Mouse (Mus musculus): ENCODE data around the gene Scyl3. TPM values are rescaled to one million over a fixed set of nuclear protein-coding genes. Genes with fewer than 3 reads are reported as not detected.

The Scyl3 gene
- polyA plus RNA-seq, 1 experiment, result 7.1 TPM

DNA sequence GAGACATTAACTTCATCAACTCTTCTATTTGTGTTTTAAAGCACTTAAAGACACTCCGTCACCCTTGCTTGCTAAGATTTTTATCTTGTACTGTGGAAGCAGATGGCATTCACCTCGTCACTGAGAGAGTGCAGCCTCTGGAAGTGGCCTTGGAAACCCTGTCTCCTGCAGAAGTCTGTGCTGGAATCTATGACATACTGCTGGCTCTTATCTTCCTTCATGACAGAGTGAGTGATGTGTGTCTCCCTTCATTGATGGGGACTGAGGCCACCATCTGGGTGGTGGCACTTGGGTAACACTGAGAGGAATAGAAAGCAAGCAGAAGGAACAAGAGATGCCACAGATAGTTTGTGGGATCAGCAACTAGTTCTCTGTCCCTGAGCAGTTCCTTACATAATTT, 5.7 kb downstream of the Scyl3 start:
- TF ChIP-seq CTCF (IDR thresholded peaks at IDR 0.05; ENCODE audit: insufficient read depth, low read length) (no peak), POLR2A (IDR thresholded peaks at IDR 0.05; ENCODE audit: borderline replicate concordance, extremely low read depth, low read depth, low read length) (no peak)
- Histone ChIP-seq H3K4me1 (ENCODE audit: control insufficient read depth, insufficient read depth, low read length) (peaks cover 5% of the 10 kb centered on the region; the same call in 1 of the 2 replicates), H3K4me3 (replicated peaks; ENCODE audit: extremely low read depth, low read depth, low read length) (no peak overlapping the region)
- 78% methylated on average over 2 of the region's 2 CpGs for WGBS
- no peak for DNase-seq

GRCm38 (mm10) chr1:163942056-163942455, 13.2 kb downstream of the Scyl3 start:
- Histone ChIP-seq H3K4me3 (replicated peaks; ENCODE audit: extremely low read depth, low read depth, low read length) (no peak overlapping the region), H3K4me1 (ENCODE audit: control insufficient read depth, insufficient read depth, low read length) (no peaks in the 10 kb centered on the region)
- TF ChIP-seq CTCF (IDR thresholded peaks at IDR 0.05; ENCODE audit: insufficient read depth, low read length) (no peak), POLR2A (IDR thresholded peaks at IDR 0.05; ENCODE audit: borderline replicate concordance, extremely low read depth, low read depth, low read length) (no peak)
- 64% methylated on average over 6 of the region's 6 CpGs for WGBS
- no peak for DNase-seq

- H3K4me1 ChIP-seq (ENCODE audit: control insufficient read depth, insufficient read depth, low read length), result no peaks in the 10 kb centered on the region
- no peak for DNase-seq
- no peak overlapping the region for H3K4me3 ChIP-seq (replicated peaks; ENCODE audit: extremely low read depth, low read depth, low read length)
- 77% methylated on average over 2 of the region's 2 CpGs for WGBS
- TF ChIP-seq POLR2A (IDR thresholded peaks at IDR 0.05; ENCODE audit: borderline replicate concordance, extremely low read depth, low read depth, low read length), result no peak
- TF ChIP-seq CTCF (IDR thresholded peaks at IDR 0.05; ENCODE audit: insufficient read depth, low read length), result no peak
Observed at GRCm38 (mm10) chr1:163953396-163953795, 24.5 kb downstream of the Scyl3 start.

DNA sequence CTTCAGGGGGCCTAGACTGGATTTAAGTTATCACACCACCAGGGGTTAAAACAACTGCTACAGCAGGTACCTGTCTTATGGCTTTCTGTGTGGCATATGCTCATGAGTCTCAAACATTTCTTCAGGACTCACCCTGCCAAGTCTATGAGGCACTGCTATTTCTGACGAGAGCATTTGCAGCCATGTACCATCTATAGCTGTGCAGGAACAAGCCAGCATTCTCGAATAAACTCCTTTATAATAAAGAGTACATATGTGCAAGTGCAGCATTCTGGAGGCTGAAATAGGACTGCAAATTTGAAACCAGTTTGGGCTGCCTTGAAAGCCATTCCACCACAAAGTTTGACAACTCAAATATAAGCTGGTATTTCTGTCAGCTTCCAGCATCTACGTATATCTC, 29.1 kb downstream of the Scyl3 start:
- 82% methylated on average over 3 of the region's 3 CpGs for WGBS
- no peak for DNase-seq
- TF ChIP-seq CTCF (IDR thresholded peaks at IDR 0.05; ENCODE audit: insufficient read depth, low read length), result no peak
- no peak for TF ChIP-seq POLR2A (IDR thresholded peaks at IDR 0.05; ENCODE audit: borderline replicate concordance, extremely low read depth, low read depth, low read length)
- H3K4me1 ChIP-seq (ENCODE audit: control insufficient read depth, insufficient read depth, low read length), result no peaks in the 10 kb centered on the region
- H3K4me3 ChIP-seq (replicated peaks; ENCODE audit: extremely low read depth, low read depth, low read length), result no peak overlapping the region

- TF ChIP-seq POLR2A (IDR thresholded peaks at IDR 0.05; ENCODE audit: borderline replicate concordance, extremely low read depth, low read depth, low read length), result no peak
- no peak for TF ChIP-seq CTCF (IDR thresholded peaks at IDR 0.05; ENCODE audit: insufficient read depth, low read length)
- no peak overlapping the region for H3K4me3 ChIP-seq (replicated peaks; ENCODE audit: extremely low read depth, low read depth, low read length)
- 81% methylated on average over 10 of the region's 10 CpGs for WGBS
- DNase-seq, result no peak
- H3K4me1 ChIP-seq (ENCODE audit: control insufficient read depth, insufficient read depth, low read length), result no peaks in the 10 kb centered on the region
Observed at GRCm38 (mm10) chr1:163964008-163964689, 35.2 kb downstream of the Scyl3 start.

DNA sequence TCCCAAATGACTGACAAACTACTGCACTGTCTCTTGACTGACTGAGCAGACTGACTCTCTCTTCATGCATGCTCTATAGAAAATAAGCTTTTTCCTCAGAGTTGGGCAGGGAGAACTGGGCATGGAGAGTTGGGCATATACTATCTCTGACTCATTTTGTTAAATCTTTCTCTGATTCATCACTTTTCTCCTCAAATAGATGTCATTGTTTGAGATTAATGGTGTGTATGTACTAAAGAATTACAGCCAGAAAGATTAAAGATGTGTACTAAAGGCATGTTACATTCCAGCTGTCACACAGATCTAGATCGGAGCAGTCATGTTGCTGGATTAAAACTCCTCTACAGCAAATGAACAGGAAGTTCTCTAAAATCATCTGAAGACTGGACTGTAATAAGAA, 45.6 kb downstream of the Scyl3 start:
- DNase-seq, result no peak
- H3K4me1 ChIP-seq (ENCODE audit: control insufficient read depth, insufficient read depth, low read length), result no peaks in the 10 kb centered on the region
- 63% methylated on average over 1 of the region's 1 CpGs for WGBS
- no peak overlapping the region for H3K4me3 ChIP-seq (replicated peaks; ENCODE audit: extremely low read depth, low read depth, low read length)
- TF ChIP-seq POLR2A (IDR thresholded peaks at IDR 0.05; ENCODE audit: borderline replicate concordance, extremely low read depth, low read depth, low read length) (no peak), CTCF (IDR thresholded peaks at IDR 0.05; ENCODE audit: insufficient read depth, low read length) (no peak)

GRCm38 (mm10) chr1:163975088-163975487, 46.2 kb downstream of the Scyl3 start:
- no peak overlapping the region for H3K4me3 ChIP-seq (replicated peaks; ENCODE audit: extremely low read depth, low read depth, low read length)
- no peak for DNase-seq
- no peaks in the 10 kb centered on the region for H3K4me1 ChIP-seq (ENCODE audit: control insufficient read depth, insufficient read depth, low read length)
- no peak for TF ChIP-seq POLR2A (IDR thresholded peaks at IDR 0.05; ENCODE audit: borderline replicate concordance, extremely low read depth, low read depth, low read length)
- TF ChIP-seq CTCF (IDR thresholded peaks at IDR 0.05; ENCODE audit: insufficient read depth, low read length), result no peak
- WGBS, result 92% methylated on average over 2 of the region's 2 CpGs

DNA sequence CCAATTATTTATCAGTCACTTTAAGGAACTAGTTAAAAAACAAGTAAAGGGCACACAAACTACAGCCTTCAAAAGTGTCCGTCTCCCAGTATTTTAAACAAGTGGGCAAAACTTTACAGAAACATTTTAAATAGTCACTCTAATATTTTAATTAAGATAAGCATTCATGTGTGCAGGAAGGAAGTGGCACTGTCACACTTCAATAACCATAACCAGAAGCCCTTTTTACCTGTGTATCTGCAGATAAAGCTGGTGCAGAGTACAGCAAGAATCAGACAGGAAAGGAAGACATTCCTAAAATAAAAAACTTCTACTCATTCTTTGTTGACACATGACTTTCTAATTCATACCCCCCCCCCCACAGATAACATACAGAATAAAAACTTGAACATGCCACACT, 47.6 kb downstream of the Scyl3 start:
- no peak for TF ChIP-seq POLR2A (IDR thresholded peaks at IDR 0.05; ENCODE audit: borderline replicate concordance, extremely low read depth, low read depth, low read length)
- TF ChIP-seq CTCF (IDR thresholded peaks at IDR 0.05; ENCODE audit: insufficient read depth, low read length), result no peak
- no peaks in the 10 kb centered on the region for H3K4me1 ChIP-seq (ENCODE audit: control insufficient read depth, insufficient read depth, low read length)
- WGBS, result 83% methylated on average over 1 of the region's 1 CpGs
- no peak overlapping the region for H3K4me3 ChIP-seq (replicated peaks; ENCODE audit: extremely low read depth, low read depth, low read length)
- no peak for DNase-seq

- 78% methylated on average over 4 of the region's 4 CpGs for WGBS
- H3K4me3 ChIP-seq (replicated peaks; ENCODE audit: extremely low read depth, low read depth, low read length), result no peak overlapping the region
- TF ChIP-seq CTCF (IDR thresholded peaks at IDR 0.05; ENCODE audit: insufficient read depth, low read length), result no peak
- no peak for TF ChIP-seq POLR2A (IDR thresholded peaks at IDR 0.05; ENCODE audit: borderline replicate concordance, extremely low read depth, low read depth, low read length)
- no peaks in the 10 kb centered on the region; the same call in 1 of the 2 replicates for H3K4me1 ChIP-seq (ENCODE audit: control insufficient read depth, insufficient read depth, low read length)
- DNase-seq, result no peak
Observed at GRCm38 (mm10) chr1:163992371-163992770, 63.5 kb downstream of the Scyl3 start.

- DNase-seq, result no peak
- H3K4me3 ChIP-seq (replicated peaks; ENCODE audit: extremely low read depth, low read depth, low read length), result peak overlapping the region; percentile 96
- WGBS, result under 1% methylated on average over 38 of the region's 38 CpGs
- no peaks in the 10 kb centered on the region; the same call in 1 of the 2 replicates for H3K4me1 ChIP-seq (ENCODE audit: control insufficient read depth, insufficient read depth, low read length)
- TF ChIP-seq CTCF (IDR thresholded peaks at IDR 0.05; ENCODE audit: insufficient read depth, low read length), result no peak
- TF ChIP-seq POLR2A (IDR thresholded peaks at IDR 0.05; ENCODE audit: borderline replicate concordance, extremely low read depth, low read depth, low read length), result no peak
Observed at GRCm38 (mm10) chr1:163994173-163994720, 65.3 kb downstream of the Scyl3 start.
